Mouse (Mus musculus) lung, postnatal 36 days (tissue): Measurements from ENCODE around the gene Sema3a.
"Not testable (repeated sequence)": the region's sequence is repeated elsewhere in the genome, so short reads cannot be mapped to it uniquely, and the experiment has no call there.

Experiments
- DNase-seq: peaks from one replicate; pipeline ENCODE4 v3.0.0; 2022; ENCODE audit warnings: mixed read lengths

The Sema3a gene

DNA sequence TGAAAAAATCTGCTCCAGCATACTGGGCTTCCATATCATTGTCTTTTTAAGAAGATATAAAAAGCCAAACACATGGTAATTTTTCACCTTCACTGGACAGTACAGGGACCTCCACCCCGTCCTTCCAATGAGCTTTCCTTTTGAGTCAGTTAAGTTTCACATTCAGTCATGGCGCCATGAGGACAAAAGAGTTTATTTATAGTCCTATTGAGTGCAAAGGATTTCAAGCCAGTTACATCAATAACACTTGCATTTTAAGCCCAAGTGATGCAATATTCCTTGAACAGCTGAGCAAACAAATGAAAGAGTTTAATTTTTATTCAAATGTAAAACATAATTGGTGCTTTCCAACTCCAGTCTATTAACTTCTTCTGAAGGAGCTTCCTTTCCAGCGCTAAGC lies 448.7 kb downstream of the Sema3a start:
- peak; percentile 3 for DNase-seq

DNA sequence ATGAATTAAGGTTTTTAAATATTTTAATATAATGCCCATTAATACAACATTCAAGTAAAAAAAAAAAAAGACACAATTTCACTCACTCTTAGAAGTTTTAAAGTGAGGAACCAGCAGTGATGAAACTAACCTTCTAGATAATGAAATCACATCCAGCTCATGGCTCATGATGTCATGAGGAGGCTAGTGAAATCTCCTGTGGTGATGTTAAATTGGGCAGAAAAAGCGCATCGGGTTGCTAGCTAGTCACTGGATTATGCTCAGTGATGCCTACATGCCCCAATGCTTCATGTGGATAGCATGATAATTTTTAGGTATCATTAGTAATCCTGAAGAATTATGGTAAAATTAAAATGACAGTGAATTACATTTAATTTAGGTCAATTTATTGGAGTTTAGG lies 453.9 kb downstream of the Sema3a start:
- DNase-seq, result no peak

DNA sequence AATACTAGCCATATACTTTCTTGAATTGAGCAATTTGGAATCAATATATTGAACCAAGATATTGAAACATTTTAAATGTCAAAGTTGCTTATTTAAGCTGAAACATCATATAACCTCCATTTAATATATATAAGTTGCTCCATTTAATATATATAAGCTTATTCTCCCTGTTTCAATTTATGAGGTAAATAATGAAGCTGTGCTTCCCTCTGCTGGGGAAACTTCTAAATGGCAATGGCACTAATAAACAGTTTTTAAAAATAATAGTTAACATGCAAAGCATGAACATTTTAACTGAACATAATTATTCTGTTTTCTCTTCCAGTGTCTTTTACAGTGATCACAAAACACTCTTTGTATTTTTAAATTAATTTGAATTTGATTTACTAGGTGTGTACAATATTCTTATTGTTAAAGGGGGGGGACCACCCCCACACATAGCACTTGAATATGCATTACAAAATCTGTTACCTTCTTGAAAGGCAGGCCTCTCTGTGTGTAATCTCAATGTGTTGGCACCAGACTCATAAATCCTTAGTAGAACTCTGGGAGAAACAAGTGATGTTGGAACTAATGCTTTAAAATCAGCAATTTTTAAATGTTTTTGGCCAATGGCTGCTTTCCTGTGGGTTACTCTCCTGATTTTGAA lies 460.5 kb downstream of the Sema3a start:
- peak; percentile 2 for DNase-seq

DNA sequence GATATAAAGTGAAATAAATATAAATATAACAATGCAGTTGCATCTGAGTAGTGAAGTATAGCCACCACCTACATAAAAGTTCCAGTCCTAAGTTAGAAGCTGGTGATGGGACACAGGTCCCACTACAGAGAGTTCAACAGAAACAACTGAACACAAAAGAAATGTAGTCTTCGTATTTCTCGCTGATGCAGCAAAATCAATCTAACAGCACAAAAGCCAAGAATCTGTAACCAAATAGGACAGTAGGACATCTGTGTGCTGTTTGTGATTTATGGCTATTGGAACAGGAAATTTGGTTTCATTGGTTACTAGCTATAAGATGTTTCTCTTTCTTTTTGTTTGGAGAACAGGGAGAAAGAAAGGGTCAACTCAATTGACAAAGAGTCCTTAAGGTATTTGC lies 469.2 kb downstream of the Sema3a start:
- DNase-seq, result no peak

DNA sequence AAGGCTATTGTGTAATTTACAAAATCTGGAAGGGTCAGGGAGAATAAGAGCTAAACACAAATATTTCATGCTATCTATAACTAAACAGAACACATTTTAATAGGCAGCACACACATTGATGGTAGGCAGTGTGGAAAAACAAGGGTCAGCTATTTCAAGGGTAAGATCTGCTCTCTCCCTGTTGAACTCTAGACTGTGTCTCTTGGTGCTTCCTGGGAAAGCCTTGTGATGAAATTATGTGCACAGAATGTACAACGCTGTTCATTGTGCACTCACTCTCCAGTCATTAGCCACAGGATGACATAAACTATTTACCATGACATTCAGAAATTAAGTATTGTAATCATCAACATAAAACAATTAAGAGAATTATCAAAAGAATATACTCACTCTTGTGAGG lies 486.4 kb downstream of the Sema3a start:
- no peak for DNase-seq

DNA sequence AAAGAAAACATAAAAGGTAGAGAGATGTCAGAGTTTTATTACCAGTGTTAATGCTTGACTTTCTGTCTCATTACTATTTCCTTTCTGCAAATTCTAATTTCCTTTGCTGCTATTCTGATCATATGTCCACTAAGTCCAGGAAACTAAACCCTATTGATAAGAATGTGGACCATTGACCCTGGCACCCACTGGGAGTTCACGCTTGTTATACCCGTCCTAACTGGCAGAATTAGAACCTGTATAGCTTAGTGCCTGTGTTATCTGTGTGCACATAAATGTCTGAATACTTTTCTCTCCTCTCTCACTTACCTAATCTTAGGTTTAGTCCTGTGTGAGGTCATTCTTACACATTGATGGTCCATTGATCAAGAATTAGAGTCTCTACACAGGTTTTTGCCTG lies 486.9 kb downstream of the Sema3a start:
- DNase-seq, result no peak

DNA sequence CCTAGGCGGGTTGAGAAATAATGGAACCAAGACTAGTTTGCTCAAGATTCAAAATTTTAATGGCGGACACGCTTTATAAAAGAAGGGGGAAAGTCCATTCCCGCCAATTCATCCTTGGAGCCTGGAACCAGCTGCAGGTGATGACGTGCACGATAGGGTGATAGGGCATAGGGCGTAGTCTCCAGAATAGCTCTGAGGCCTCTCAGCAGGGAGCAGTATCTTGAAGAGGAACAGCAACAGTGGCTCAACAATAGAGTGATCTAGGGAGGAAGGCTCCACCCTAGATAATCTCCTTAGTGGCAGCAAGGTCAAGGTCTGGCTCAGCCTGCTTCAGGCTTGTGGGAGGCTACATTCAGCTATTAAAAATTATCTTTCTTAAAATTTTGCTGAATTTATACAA lies 489.4 kb downstream of the Sema3a start:
- DNase-seq, result not testable (repeated sequence)

DNA sequence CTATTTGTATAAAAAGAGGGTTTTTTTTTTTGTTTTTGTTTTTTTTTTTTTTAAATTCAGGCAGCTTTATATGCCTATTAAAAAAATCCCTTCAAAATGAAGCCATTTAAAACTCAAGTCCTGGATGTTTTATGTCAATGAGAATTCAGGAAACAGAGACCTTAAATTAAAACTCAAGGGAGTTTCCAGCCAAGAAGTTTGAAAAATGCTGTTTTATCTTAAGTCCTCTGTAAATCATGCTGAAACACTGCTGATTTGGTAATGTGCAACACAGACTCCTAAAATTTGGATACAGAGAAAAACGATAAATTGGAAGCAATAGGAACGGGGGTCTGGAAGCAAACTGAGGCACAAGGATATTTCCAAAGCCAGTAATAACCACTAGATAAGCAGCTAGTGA lies 490.7 kb downstream of the Sema3a start:
- DNase-seq, result no peak

DNA sequence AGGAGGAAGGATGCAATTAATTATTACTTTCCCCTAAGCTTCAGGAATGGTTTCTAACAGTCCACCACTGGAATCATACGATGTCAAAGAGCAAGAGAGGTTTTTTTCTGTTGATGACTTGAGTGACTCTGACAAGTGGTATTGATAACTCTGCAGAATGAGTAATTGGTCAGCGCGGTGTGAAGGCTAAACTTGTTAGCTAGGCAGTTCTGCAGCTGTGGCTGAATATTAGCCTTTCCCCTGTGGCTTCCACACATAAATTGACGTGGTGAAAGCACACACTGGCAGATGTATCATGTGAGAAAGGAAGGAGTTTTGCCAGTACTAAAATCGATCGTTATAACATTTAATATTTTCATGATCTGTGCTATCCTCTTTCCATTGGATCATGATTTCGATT lies 497.4 kb downstream of the Sema3a start:
- no peak for DNase-seq

DNA sequence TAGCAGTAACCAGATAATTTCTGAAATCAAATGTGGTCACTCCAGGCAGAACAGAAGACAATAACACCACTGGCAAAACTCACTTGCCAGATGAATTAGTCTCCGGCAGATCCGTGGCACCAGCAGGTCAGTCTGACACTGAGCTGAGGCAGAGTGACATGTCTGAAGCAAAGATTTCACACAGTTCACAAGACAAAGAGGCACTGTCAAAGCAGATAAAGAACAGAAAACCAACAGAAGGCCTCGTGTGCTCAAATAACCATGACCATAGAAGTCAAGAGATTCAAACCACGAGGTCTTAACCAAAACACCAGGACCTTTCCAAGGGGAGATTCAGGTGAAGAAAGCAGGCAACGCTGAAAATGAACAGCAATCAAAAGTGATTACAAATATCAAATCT lies 499.5 kb downstream of the Sema3a start:
- no peak for DNase-seq

DNA sequence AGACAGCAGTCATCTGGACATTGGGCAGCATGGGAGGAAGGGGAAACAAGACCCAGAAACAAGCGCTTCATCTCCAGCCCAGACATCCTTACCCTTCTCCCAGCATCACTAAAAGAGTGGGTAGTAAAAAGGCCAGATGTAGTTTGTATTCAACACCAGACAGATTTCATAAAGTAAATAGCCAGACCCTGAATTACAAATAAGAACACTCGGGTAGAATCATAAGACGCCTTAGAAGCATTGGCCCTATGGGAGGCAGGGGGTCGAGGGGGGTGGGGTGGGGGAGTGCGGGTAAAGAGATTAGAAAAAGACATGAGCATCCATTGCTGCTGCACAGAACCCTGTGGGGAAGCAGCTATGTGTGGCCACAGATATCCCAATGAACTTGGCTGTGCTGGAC lies 500.9 kb downstream of the Sema3a start:
- no peak for DNase-seq

DNA sequence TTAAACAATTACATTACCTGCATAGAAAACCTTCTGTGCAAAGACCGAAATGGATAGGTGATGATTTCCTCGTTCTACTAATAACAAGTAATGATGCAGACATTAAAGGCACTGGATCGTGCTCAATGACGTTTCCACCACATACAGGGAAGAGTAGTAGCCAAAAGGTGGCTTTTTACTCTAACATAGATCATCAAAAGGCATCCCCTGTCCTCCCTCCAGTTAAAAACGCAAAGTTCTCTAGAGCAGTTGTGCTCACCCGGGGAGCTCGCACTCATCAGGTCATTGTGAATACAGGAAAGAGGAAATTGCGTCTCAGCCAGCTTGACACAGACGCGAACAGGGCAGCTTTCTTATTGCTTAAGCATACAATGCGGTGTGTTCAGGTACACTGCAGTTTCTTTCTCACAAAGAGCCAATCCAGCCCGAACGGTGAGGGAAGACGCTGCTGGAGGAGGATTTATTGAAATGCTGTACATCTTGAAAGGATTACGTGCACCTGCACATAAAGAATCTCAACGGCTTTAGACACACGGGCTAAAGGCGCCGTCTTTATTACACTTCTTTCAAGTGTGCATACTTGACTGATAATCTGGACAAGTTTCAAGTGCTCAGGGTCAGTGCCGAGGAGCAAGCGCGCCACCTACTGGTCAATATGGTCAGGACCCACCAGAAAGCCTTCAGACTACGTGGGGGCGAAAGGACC lies 503.5 kb downstream of the Sema3a start:
- peak; percentile 86 for DNase-seq

DNA sequence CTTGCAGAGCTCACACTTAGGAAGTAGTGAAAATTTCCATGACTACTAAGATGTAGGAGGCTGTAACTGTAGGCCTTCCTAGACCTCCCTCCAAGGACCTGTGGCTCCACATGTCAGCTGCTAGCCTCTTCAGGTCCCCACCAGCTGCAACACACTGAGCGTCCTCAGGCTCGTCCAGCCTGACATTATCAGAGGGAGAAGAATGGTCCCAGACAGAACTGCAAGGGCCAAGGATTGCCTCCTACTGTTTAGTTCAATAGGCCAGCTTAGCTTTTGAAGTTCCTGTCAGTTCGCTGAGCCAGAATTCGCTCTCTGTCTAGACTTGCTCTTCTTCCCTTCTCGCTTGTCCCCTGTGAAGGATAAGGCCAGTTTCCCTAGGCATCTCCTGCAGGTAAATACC lies 504.7 kb downstream of the Sema3a start:
- DNase-seq, result no peak

DNA sequence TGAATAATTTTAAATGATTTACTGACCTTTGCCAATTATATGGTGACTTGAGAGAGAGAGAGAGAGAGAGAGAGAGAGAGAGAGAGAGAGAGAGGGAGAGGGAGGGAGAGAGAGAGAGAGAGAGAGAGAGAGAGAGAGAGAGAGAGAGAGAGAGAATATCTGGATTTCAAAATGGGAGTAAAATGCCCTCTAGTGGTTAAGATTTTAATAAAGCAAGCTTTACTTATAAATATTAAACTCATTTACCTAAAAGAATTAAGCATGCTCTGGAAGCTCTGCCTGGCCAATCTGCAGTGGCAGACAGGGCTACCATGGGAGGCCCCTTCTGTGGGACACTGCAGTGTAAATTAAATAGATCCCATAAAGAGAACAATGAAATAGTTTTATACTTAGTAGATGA lies 505.5 kb downstream of the Sema3a start:
- DNase-seq, result no peak

DNA sequence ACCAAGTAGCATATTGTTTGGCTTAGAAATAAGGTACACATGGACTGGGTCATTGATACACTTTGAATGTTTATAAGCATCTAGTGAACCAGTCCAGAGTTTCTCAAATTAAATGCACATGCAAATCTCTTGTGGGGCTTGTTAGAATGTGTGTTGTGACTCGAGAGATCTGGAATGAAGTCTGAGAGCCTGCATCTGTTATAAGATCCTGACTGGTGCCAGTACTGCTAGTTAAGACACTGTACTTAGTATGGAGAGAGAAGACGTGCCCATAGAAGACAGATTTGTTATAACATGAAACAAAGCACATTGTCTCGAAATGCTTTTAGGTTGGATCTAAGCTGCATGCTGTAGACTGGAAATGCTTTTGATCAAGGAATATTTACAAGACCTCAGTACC lies 511.0 kb downstream of the Sema3a start:
- no peak for DNase-seq
